Mouse (Mus musculus) kidney, adult 2 months (tissue): ENCODE results near the gene Hs3st5.

Source experiments
- CTCF ChIP-seq: fragments of 200-500 bp; conservative IDR thresholded peaks from 2 replicates; pipeline ENCODE4 v1.5.1; 2011; ENCODE audit warnings: low read depth, mild to moderate bottlenecking, control low read depth, low read length, moderate library complexity, mixed read lengths; ENCODE audit not compliant: insufficient read depth, insufficient read length
- POLR2A ChIP-seq: fragments of 200-500 bp; IDR thresholded peaks from one replicate; pipeline ENCODE4 v1.6.1; 2011; ENCODE audit warnings: low read depth, low read length, control low read depth

- no peak for TF ChIP-seq CTCF
- TF ChIP-seq POLR2A, result no peak
Measured at GRCm38 (mm10) chr10:36558736-36559135, 52.1 kb downstream of the Hs3st5 start.
